In the genomic region with DNA sequence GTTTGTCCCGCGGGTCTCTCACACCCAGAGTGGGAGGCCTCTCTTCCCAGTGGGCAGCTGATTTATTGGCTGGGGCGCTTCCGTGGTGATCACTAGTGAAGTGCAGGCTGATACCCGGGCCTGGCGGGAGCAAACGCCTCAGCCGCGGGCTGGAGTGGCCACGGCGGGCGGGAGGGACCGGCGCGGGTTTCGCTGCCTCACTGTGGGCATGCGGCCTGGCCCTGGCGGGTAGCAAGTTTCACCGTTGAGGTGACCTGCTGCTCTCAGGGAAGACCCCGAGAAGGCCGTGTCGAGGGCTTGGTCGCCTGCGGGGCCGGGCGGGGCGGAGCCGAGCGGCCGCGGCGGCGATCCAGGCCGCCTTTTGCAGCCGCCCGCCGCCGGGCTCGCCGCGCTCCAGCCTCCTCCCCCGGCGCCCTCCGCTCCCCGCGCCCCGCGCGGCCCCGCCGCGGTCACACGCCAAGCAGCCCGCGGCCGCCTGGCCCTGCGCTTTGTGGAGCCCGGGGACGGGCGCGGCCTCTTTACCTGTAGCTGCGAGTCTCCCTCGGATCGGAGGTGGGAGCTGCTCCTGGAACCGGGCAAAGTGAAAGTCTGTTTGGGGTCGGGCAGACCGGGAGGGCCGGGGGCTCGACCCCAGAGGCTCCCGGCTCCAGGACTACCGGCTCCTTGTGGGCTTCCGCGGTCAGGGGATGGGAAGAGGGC, we compare ENCODE assay signal across 8 mouse cellular contexts.
DNase-seq lines count a peak whose midpoint lies in the region.

No protein-coding gene starts in this region.

- peak; percentile 83 for DNase-seq in Muller cell, postnatal 12 days (ENCODE audit: inconsistent ontology term)
- DNase-seq in cerebellum, adult 9-10 months = peak; percentile 76
- DNase-seq in forelimb bud, embryonic 11.5 days (ENCODE audit: low read depth, low spot score) = peak; percentile 62
- peak; percentile 79 for DNase-seq in heart, postnatal 4 days
- DNase-seq in layer of hippocampus, postnatal 14 days (ENCODE audit: low spot score in 2 of 2) = peak; percentile 69 to 74
- DNase-seq in lung, postnatal 14 days = peak; percentile 77
- peak; percentile 56 for DNase-seq in retina, adult 2 months (ENCODE audit: low read depth, low spot score)
- peak; percentile 59 for DNase-seq in thymus, postnatal 14 days

Comparison
In these comparisons a context has a peak if more than half of its experiments do, and no peak if none do; other contexts are left out.
1. Peak in every context shown above with its lines: DNase-seq.